Mouse (Mus musculus) CD4-positive, CD25-positive, alpha-beta regulatory T cell, adult 4 months (primary cell): ENCODE measurements around the gene Tmem165. TPM values are rescaled to one million over a fixed set of nuclear protein-coding genes. Genes with fewer than 3 reads are reported as not detected.

Experiments
- ATAC-seq: one replicate; pipeline ENCODE4 v1.8.0; 2017
- polyA plus RNA-seq, 2 experiments: library from polyadenylated mRNA; unstranded; fragments of 100-300 nt; shearing (Covaris generic); gene quantifications; one replicate each; pipeline ENCODE4 v1.2.1; 2017

The Tmem165 gene
- polyA plus RNA-seq, 2 experiments from 2014 or later, result 11.3 to 14.3 TPM

DNA sequence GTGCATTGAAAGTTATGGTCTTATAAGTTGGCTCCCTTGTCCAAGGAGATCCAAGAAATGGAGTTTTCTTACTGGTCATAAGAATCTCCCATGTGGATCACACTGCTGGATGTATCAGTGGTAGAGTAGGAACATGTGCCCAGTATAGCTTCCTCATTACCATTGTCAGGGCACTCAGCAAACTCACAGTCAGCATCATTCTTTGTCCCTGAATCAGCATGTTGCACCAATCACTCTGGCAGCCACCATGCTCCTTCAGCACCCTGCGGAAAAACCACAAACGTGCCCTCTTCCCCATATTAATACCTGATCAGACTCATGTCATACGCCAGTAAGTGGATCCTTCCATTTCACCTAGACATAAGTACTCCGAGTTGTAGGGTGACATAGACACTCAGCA, 8.6 kb upstream of the Tmem165 start:
- ATAC-seq, result no peak

DNA sequence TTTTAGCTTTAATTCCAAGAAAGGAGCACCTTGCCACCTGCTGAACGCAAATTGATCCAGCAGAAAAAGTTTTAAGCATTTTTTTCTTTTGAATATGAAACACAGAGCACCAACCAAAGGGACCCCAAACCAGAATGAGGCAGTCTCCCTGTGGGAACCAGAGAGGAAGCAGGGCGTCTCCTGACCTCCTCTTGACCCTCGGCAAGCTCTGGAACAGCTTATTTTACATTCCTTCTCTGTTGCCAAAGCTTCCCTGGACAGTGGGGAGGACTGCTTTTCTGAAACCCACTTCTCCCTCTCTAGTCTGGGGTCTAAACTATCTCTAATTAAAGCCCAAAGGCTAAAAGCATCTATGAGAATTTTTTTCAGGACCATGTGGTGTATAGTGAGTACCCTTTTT, 7.3 kb upstream of the Tmem165 start:
- ATAC-seq, result no peak

DNA sequence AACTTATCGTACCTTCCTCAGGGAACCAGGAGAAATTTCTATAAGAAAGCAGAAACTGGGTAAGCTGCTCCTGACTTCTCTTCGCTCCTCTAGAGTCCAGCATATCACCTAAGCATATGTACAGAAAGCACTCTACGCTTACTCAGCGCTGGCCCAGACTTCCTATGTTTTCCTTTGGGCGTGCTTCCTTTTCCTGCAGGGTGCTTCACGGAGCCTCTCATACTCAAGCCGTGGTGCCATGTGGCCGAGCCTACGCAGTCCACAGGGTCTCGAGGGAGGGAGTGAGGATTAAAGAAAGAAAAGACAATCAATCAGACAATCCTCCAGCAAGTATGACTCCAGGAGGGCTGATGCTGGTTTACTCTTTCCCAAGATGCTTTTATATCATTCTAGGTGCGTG, 6.8 kb upstream of the Tmem165 start:
- ATAC-seq, result no peak

DNA sequence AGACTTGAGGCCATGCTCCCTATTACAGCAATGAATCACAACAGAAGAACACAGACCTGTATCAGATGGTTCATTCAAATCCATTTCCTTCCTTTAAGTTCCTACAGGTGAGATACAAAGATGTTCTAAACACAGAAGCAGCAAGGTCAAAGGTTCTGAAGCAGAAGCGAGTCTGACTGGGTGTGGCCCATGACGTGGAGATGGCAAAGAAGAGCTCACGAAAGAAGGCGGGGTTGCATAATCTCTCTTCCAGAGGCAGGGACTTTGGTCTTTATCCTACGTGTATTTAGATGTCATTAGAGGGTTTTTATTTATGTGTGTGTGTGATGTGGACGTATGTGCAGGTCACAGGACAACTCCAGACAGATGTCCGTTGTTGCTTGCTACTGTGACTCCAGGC, 6.0 kb upstream of the Tmem165 start:
- no peak for ATAC-seq

DNA sequence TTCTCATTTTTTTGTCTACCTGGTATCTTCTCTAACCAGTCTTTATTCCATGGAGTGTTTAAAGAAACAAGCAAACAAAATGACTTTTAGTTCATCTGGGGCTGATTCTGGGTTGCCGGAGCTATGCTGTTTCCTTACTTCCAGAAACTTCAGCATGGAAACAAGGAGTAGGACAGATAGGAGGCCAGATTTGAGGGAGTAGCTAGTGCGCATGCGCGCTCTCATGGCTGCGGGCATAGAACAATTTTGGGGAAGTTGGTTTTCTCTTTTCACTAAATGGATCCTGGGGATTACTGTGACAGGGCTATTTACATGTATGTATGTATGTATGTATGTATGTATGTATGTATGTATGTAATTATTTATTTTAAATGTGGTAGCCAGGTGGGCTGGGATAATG, 4.5 kb upstream of the Tmem165 start:
- ATAC-seq, result no peak

DNA sequence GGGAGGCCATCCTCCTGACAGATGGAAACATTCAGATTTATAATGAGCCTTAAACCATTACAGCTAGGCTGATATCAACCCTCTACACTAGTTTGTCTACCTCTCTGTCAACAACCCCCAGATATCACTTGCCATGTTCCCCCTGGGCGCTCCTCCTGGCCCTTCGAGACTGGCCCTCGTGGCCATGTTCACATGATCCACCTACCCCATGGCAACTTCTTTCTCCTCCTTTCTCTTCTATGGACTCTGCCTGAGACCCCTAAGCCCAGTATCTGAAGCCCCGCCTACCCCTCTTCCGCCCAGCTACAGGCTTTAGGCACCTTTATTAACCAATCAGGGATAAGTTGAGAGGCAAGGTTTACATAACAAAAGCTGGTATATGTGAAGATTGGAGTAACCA, 3.9 kb upstream of the Tmem165 start:
- no peak for ATAC-seq

DNA sequence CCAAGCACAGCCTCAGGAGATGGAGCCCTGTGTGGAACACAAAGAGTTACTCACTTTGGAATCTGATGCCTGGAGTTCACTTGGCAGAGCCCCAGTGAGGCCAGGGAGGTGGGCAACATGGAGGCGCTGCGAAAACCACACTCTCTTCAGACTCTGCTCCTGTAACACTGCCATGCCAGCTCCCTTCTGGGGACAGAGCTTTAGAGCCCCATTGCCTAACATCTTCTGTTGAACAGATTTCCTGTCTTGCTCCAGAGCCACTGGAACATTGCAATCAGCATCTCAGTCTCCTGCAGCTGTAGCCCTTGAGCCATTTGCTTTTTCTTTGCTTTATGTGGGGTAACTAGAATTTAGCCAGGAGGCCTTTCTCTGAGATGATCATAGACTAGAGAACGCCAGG, 1.4 kb upstream of the Tmem165 start:
- ATAC-seq, result no peak

DNA sequence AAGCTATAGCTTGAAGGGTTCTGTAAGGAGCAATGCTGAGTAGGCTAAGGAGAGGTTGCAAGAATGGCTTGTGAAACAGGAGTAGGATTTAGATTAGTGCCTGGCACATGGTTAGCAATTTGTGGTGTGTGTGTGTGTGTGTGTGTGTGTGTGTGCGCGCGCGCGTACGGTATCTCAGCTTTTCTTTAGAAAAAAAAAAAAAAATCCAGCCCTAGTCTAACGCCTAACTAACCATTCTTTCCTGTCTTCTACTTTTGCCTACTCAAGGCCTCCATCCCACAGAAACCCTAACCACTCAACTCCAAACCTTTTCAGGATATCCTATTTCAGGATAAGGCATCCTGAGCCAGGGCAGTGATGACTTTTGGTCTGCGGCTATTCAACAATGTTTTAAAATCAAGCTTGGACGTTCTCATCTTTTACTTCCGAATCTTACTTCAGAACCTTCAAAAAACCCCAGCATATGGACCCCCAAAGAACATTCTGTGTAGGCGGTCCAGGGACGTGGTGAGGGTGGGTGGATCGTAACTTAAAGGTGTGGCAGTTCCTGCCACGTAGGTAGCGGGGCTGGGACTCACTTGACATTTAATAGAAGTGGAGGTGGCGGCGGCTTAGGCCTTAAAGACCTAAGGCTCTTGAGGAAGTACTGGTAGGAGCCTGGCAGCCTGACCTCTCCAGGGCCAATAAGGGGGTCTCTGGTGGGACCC, 484 bp upstream of the Tmem165 start:
- peak; percentile 68 for ATAC-seq

DNA sequence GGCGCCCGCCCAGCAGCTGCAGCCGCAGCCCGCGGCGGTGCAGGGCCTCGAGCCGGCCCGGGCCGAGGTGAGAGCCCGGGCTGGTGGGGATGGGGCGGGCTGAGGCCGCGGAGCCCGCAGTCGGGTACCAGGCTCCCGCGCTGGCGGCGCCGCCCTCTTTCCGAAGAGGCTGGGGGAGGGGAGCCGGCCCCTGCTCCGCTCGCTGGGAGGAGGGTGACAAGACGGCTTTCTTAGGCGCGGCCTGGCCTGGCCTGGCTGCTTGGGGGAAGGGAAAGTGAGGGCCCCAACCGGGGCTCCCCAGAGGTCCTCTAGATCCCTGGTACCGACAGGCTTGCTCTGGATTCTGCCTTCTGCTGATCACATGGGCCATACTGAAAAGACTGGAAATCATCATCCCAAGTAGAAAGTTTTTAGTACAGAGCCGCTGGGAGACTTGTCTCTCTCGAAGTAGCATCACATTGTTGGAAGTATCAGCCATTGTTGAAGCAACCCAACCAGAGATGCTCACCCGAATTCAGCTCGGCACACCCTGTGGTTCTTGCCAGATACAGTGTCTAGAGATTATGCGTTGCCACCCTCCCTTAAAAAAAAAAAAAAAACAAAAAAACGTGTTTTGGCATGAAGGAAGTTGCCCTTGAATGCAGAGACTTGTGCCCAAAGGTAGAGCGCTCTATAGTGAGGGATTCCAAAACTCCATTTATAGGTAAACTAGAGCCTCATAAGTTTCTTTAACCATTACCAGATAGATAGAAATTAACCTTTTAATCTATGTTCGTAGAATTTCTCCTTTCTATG, 803 bp downstream of the Tmem165 start:
- peak; percentile 33 for ATAC-seq

DNA sequence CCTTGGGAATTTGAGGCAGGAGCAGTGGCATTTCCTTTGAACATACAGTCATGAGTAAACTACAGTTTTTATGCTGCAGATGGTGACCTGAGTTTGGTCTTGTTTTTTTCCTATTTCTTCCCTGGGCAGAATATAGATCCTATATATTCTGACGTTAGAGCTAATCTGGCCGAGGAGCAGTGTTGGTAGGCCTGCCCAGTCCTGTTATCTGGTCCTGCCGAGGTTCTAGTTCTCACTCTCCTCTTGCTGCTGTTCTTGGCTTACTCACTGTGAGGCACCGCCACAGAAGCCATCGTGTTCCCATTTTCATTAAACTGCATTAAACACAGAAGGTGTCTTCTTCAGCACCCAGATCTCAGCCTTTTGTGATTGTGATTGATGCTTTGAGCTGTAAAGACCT, 4.2 kb downstream of the Tmem165 start:
- no peak for ATAC-seq

DNA sequence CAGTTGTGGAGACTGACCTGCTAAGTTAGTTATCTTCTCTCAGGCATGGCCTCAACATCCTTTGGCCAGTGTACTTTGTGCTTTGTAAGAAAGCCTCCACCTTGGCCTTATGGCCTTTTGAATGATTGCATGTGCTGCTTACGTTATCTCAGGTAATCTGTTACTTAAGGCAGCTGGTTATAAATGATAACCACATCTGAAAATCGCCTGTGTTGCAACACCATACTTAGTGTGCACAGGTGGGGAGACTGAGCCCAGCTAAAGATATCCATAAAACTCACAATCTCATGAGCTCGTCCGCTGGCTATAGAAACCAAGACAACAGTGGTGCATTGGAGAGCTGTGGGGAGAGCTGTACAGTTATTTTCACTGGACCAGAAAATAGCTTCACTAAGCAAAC, 6.9 kb downstream of the Tmem165 start:
- ATAC-seq, result no peak

DNA sequence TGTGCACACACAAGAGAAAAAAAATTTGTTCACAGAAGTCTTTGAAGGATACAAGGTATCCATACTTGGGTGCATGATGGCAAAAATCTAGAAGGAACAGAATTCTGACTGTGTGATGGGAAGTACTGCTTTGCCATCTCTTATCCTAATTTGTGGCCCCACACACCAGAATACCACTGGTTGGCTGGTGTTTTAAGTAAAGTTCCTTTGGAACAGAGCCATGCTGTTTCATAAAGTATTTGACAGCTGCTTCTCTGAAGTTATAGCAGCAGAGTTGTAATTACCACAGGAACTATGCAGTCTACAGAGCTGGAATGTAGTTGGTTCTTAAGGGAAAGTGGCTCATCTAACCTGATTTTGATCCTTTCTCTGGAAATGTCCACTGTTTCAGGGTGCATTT, 9.4 kb downstream of the Tmem165 start:
- no peak for ATAC-seq

DNA sequence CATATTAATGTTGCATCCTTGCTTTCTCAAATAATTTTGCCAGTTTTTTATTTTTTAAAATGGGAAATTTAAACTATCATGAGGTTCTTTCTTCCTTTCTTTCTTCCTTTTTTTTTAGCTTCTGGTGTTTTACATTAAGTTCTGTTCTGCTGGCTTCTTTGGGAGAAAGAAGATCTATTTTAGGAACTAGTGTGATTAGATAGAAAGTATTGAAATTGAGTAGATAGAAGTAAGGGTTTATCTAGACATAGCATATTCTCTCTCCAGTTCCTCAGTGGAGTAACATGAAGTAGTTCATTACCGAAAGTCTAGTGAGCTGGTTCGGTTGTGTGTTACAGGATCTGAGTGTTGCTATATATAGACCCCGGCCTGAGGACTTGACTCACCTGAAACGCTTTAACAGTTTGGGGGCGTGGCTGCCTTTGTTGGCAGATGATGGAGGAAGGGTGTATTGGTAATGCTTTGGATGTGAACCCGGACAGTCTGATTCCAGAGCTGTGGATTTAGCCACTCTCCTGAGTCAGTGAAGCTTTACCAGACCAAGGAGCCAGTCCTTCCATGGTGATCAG, 10.8 kb downstream of the Tmem165 start:
- ATAC-seq, result no peak

DNA sequence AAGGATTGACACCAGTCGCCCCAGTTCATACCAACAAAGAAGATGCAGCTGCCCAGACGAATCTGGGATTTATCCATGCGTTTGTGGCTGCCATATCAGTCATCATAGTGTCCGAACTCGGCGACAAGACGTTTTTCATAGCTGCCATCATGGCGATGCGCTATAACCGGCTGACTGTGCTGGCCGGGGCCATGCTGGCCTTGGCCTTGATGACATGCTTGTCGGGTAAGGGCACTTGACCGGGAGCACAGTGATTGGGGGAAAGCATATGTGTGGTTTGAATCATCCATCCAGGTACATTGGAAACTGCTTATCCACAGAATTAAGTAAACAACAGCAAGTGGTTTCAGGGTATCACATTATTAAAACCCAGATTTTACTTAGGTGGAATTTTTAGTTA, 15.7 kb downstream of the Tmem165 start:
- ATAC-seq, result no peak

DNA sequence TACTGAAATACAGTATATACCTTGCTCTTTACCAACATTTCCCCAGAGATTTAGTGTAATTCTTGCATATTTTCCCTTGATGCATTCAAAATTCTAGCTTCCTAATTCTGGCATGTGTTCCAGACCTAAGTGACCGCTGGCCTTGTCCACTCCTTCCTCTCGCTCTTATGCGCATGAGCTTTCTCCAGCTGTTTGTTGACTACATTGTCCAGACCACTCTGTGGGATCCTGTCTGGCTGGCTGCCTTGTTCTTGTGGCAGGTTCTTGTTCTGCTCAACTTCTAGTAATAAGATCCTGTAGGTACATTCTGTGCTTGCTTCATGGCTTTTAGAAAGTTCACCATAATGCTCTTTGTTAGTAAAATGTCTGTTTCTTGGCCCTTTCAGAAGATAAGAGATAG, 19.5 kb downstream of the Tmem165 start:
- no peak for ATAC-seq

DNA sequence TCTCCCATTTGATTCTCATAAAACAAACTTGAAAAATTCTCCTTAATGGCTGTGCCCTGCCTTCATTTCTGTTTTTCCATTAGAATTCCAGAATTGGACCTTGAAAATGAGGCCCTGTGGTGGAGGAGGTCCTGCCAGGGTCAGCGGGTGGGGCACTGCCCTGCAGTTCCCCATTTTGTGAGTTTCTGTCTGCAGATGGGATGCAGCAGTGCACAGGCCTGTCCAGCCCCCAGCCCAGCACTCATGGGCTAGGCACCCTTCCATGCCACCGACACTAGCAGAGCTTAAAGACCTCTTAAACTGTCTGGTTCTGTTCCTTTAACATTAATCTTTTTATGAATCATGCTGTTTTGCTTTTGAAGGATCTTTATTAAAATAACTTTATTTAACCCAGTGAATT, 22.2 kb downstream of the Tmem165 start:
- ATAC-seq, result no peak

DNA sequence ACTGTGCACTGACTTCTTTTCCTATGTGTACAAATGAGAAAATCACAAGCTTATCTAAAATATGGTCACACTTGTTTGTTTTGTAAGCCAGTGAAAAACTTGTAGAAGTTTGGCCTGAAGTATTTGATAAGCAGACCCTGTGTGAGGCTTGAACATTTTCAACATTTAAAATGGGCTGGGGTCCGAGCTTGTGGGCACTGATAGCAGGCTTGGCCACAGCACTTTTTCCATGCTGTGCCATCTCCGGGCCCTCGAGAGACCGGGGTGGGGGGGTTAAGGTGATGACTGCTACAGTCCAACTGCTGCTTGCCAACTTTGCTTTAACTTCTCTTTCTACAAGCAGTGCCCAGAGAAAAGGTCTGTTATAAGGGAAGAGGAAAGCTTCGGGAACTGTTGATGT, 24.4 kb downstream of the Tmem165 start:
- ATAC-seq, result no peak

DNA sequence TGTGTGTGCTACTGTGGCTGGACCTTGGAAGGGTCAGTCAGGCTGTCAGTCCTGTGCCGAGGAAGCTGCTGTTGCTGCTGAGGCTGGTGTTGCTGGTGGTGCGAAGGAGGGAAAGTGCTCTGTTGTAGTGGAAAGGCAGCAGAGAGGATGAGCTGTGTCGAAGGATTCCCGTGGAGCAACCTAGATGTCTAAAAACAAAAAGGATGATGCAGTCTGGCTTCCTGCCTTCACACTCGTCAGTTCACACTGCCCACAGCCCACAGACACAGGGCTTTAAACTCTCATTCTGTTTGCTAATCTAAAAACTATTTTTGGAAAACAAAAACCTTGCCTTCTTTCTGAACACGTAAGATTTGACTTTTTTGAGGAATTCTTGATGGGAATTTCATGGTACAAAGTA, 33.0 kb downstream of the Tmem165 start:
- no peak for ATAC-seq

DNA sequence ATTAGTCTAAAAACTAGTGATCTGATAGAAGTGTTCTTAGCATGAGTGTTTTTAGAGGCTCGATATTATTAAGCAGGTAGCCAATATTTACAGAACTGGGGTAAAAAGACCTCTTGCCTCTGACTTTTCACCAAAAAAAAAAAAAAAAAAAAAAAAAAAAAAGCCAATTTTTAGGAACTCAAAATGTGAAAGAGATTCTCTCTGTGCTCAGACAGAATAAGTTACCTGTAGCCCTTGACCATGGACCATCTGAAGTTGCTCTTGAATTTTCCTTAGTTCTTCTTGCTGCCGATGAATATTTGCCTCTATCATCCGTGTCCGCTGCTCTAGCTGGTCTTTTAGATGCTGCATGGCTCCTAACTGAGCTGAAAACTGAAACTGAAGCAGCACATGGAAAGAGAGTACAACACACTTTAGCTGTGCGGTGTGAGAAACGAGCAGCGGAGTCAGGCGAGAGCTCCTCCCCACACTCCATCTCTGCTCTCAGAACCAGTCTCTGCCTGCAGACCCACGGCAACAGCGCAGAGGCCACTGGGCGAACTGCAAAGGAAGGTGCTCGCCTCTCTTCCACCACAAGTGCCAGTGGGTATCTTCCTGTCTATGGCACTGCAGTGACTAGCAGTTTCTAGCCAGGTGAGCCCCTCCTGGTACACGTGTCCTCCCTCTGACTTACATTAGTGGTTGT, 47.6 kb downstream of the Tmem165 start:
- ATAC-seq, result no peak

DNA sequence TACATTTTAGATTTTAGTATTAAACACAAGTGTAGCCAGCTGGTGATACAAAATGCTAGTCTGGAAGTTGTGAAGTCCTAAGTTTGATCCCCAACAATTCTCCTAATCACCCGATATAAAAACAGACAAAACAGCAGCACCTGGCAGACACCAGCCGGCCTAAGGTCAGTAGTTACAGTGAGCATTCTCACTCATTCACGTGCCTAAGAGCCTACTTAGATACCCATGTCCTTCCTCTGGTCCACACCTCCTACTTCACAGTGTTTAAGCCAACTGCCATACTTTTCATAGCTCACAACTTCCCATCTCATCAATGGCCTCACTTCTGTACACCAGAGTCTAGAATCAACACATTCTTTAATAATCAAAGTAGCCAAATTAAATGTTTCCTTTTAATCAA, 59.6 kb downstream of the Tmem165 start:
- ATAC-seq, result peak; percentile 32

DNA sequence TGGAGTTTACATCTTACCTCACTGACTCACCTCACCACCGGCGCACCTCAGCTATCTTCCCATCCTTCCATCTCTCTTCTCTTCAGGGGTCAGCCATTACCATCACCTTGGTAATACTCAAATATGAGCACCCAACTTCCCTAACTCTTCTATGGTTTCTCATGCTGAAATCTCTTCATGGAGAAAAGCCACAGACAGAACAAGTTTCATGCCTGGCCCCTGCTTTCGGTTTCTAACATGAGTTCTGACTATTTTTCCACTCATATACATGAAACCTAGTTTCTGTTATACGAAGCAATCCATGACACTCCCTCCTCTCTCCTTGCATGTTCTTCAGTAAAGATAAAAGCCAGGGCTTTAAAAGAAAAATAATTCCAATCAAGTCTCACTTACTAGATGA, 60.2 kb downstream of the Tmem165 start:
- ATAC-seq, result peak; percentile 67

DNA sequence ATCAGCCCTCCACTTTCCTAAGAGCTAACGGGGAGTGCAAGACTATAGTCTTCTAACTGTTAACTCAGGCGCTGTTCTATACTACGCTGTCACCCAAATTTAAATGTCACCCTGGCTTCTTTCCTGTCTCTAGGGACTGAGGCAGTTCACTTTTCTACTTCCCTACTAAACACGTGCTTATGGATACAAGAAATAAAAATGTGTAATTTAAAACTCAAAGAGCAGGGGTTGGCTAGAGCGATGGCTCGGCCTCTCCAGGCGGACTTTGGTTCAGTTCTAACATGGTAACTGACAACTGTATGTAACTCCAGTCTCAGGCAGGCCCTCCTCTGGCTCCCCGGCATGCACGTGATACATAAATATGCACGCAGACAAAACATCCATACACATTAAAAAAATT, 60.8 kb downstream of the Tmem165 start:
- no peak for ATAC-seq

DNA sequence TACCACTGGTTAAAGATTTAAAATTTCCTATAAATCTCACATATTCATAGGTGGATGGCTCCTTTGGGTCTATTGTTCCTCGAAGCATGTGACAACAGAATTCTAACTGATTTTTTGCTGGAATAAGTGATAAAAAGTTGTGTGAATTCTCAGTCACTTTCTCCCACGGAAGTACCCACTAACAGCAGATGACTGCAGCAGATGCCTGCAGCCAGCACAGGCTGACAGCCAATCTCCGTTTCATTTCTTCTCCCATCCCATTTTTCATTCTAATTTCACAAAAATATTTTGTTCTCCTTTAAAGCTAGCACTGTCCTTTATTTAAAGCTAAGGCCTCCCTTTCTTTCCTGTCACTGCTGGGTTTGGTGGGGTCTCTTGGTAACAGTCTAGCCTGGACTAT, 61.7 kb downstream of the Tmem165 start:
- no peak for ATAC-seq

DNA sequence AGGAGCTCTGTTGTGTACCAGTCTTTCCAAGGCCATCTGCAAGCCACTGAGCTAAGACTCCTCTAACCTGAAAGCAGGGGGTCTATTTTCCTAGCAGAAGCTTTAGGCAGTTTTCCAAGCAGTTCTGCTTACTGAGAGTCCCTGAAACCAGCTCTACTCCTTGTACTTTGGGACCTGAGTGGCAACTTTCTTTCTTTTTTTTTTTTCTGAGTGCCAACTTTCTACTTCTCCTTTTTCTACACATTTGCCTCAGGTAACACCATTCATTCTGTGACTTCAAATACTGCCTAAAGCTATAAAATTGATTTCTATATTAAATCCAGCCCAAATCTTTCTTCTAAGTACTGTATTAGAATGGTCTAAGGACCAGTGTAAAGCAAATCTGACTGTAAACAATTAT, 62.9 kb downstream of the Tmem165 start:
- no peak for ATAC-seq
